In genomic region chr1:192736524-192736923, GRCm38 (mm10) we compare ENCODE assay signal across 9 mouse cellular contexts. TPM values are rescaled to one million over a fixed set of nuclear protein-coding genes. Genes with fewer than 3 reads are reported as not detected.
DNase-seq lines count a peak whose midpoint lies in the region; ATAC-seq and TF ChIP-seq lines count a peak whose summit lies in the region.
"Had no signal": no experiment of that assay in that cellular context is flagged by ENCODE, and none has a peak within 500 bp of the region (broad histone marks: within the 10 kb centered on the region; RNA-seq: fewer than 3 reads in every experiment).

No protein-coding gene starts in this region.

- 22% methylated on average over 3 of the region's 3 CpGs for WGBS in hindbrain, postnatal 0 days
- 58% methylated on average over 3 of the region's 3 CpGs for WGBS in hindbrain, embryonic 11.5 days

- no peak overlapping the region for H3K9ac ChIP-seq in hindbrain, postnatal 0 days (replicated peaks; ENCODE audit: low read length)
- H3K9ac ChIP-seq in hindbrain, embryonic 11.5 days (ENCODE audit: low read depth, low read length), result no peak overlapping the region
- H3K9ac ChIP-seq: forebrain, embryonic 15.5 days had no signal

- H3K27me3 ChIP-seq in hindbrain, postnatal 0 days (ENCODE audit: insufficient read depth, low read length), result no peaks in the 10 kb centered on the region
- H3K27me3 ChIP-seq in hindbrain, embryonic 11.5 days (ENCODE audit: control insufficient read depth, insufficient read depth, low read length), result no peaks in the 10 kb centered on the region
- H3K27me3 ChIP-seq: forebrain, embryonic 15.5 days had no signal

- no peak overlapping the region for H3K4me3 ChIP-seq in hindbrain, postnatal 0 days (ENCODE audit: low read length)
- H3K4me3 ChIP-seq in hindbrain, embryonic 11.5 days (ENCODE audit: low read depth, low read length), result no peak overlapping the region
- H3K4me3 ChIP-seq: forebrain, embryonic 15.5 days had no signal

- peak; percentile 27 for DNase-seq in adrenal gland, adult 2 months
- DNase-seq in adrenal gland, adult 18-20 months (ENCODE audit: low spot score in 2 of 2), result no peak
- no peak for DNase-seq in hindbrain, postnatal 0 days (ENCODE audit: low spot score)
- DNase-seq in hindbrain, embryonic 11.5 days (ENCODE audit: low spot score), result no peak
- DNase-seq in ZHBTc4 (ENCODE audit: low read depth, low spot score) (peak; percentile 23), MN1 (ENCODE audit: low spot score) (no peak)
- DNase-seq in retina, embryonic 14.5 days (ENCODE audit: low spot score), result no peak

- no peak for TF ChIP-seq CTCF in hindbrain, postnatal 0 days (IDR thresholded peaks at IDR 0.05; ENCODE audit: low read depth)

- no peaks in the 10 kb centered on the region for H3K9me3 ChIP-seq in hindbrain, postnatal 0 days (ENCODE audit: low read length)
- no peaks in the 10 kb centered on the region for H3K9me3 ChIP-seq in hindbrain, embryonic 11.5 days (ENCODE audit: control insufficient read depth, low read length)
- H3K9me3 ChIP-seq: forebrain, embryonic 15.5 days had no signal

- H3K36me3 ChIP-seq in hindbrain, postnatal 0 days (ENCODE audit: insufficient read depth, low read length), result no peaks in the 10 kb centered on the region
- no peaks in the 10 kb centered on the region for H3K36me3 ChIP-seq in hindbrain, embryonic 11.5 days (ENCODE audit: control insufficient read depth, insufficient read depth, low read length)
- H3K36me3 ChIP-seq: forebrain, embryonic 15.5 days had no signal

- H3K4me2 ChIP-seq in hindbrain, postnatal 0 days (ENCODE audit: low read depth, low read length), result no peak overlapping the region
- H3K4me2 ChIP-seq in hindbrain, embryonic 11.5 days (replicated peaks; ENCODE audit: low read depth, low read length), result no peak overlapping the region
- H3K4me2 ChIP-seq: forebrain, embryonic 15.5 days had no signal

- no peak overlapping the region for H3K27ac ChIP-seq in hindbrain, postnatal 0 days
- no peak overlapping the region for H3K27ac ChIP-seq in hindbrain, embryonic 11.5 days (ENCODE audit: low read depth, low read length)
- H3K27ac ChIP-seq: forebrain, embryonic 15.5 days had no signal

- H3K4me1 ChIP-seq in hindbrain, postnatal 0 days (ENCODE audit: insufficient read depth, low read length), result no peaks in the 10 kb centered on the region
- H3K4me1 ChIP-seq in hindbrain, embryonic 11.5 days (replicated peaks; ENCODE audit: control insufficient read depth, insufficient read depth, low read length), result no peaks in the 10 kb centered on the region
- H3K4me1 ChIP-seq: forebrain, embryonic 15.5 days had no signal

- ATAC-seq in hindbrain, postnatal 0 days, result peak; percentile 29; the same call in 1 of the 2 replicates
- ATAC-seq in hindbrain, embryonic 11.5 days (ENCODE audit: low FRiP score), result no peak
- ATAC-seq in hematopoietic stem cell, adult 5-6 weeks (replicated peaks in 1 of 2; ENCODE audit: insufficient read depth in 1 of 2, low FRiP score in 2 of 2, low TSS enrichment in 1 of 2, low read depth in 1 of 2, poor library complexity in 2 of 2, severe bottlenecking in 2 of 2), result peak; percentile 52 to 69
- ATAC-seq: forebrain, embryonic 15.5 days had no signal

RNA-seq across cellular contexts. Expression of gene Hhat, which starts 34.5 kb away (rescaled TPM):
- 1 to 10 TPM; 4.9 to 5.6 TPM for total RNA-seq in adrenal gland, adult 2 months (2021)
- polyA plus RNA-seq in adrenal gland, adult 2 months (2012; rRNA removed), result 12.8 and 15.1 TPM in 2 replicates
- 1 to 10 TPM; 2.7 to 4.8 TPM for total RNA-seq in adrenal gland, adult 18-20 months (2021)
- total RNA-seq in hindbrain, postnatal 0 days (2014; rRNA removed), result 5.4 and 6.9 TPM in 2 replicates
- 3.5 and 3.7 TPM in 2 replicates for polyA plus RNA-seq in hindbrain, postnatal 0 days (2015; fragmentation: Nextera tagmentation; extraction: Ambion mirVana)
- polyA plus RNA-seq in hindbrain, embryonic 11.5 days (2014; fragmentation: Nextera tagmentation; extraction: Ambion mirVana), result 5.5 and 8.0 TPM in 2 replicates
- 3.4 and 4.4 TPM in 2 replicates for total RNA-seq in hematopoietic stem cell, adult 5-6 weeks (2017)

Comparison
In these comparisons a context has a peak if more than half of its experiments do, and no peak if none do; other contexts are left out.
1. DNase-seq: peak in adrenal gland, adult 2 months (single experiment) and ZHBTc4 (single experiment); none in adrenal gland, adult 18-20 months (0 of 2), hindbrain, postnatal 0 days (single experiment), hindbrain, embryonic 11.5 days (single experiment), retina, embryonic 14.5 days (single experiment) and MN1 (single experiment).